Mouse (Mus musculus) spleen, adult 18-20 months (tissue): ENCODE results near the gene Ccnf.

Experiments used
- DNase-seq, 2 experiments: peaks; one replicate each; pipeline ENCODE4 v3.0.0; 2022; ENCODE audit warnings: mixed read lengths in 2 of 2

Gene Ccnf

GRCm38 (mm10) chr17:24251320-24252069 is at the start of gene Ccnf:
Gene Ccnf, minus strand, starts transcription at chr17:24251484.
- peak; percentile 93 for DNase-seq

GRCm38 (mm10) chr17:24300651-24301050 is 49.4 kb upstream of the Ccnf start:
- no peak for DNase-seq

DNA sequence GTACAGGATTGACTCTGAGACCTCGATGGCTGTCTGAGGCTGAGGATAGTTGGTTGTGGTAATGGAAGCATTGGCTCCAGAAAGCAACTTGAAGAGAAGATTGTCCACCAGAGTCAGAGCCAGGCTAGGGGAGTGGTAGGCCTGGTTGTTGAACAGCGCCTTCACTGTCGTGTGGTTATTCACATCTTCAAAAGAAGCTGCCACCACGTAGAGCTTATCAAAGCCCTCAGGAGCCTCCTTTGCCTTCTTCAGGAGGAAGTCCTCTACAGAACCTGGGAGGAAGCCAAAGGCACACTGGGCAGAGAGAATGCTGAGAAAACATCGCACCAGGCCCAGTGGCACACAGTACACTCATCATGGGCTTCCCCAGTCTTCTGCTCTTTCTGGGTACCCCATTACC is 38.1 kb upstream of the Ccnf start:
- DNase-seq, result no peak

- DNase-seq, result no peak
Observed at GRCm38 (mm10) chr17:24288477-24288876, 37.2 kb upstream of the Ccnf start.

DNA sequence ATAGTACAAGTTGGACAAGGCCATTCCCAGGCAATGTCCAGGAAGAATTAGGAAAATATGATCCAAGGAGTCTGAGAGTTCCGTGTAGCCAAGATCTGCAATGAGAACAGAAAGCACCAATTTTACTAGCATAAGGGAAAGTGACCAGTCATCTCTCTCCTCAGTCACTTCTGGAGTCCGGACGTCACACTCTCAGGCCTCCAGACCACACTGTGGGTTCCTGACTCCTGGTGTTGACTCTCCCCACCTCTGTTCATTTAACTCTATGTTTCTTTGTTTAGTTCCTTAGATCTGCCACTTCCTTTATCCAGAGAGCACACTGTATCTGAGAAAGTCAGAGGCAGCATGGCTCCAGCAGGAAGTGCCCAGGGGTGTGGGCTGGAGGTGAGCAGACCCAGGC is 34.4 kb upstream of the Ccnf start:
- no peak for DNase-seq

- DNase-seq, result no peak
Observed at GRCm38 (mm10) chr17:24283266-24283818, 32.1 kb upstream of the Ccnf start.

DNA sequence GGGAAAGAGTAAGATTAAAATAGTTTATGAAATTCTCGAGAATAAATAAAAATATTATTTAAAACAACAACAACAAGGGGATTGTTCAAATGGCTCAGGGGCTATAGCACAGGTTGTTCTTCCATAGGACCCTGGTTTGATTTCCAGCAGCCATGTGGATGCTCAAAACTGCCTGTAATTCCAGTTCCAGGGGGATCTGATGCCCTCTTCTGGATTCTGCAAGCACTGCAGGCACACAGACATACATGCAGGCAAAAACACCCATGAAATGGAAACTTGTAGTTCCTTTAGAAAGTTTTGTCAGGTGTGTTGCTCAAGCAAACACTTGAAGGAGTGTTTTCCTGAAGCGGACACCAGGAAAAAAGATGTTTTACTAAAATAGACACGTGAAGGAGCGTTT is 31.4 kb upstream of the Ccnf start:
- DNase-seq, result no peak

GRCm38 (mm10) chr17:24279907-24280306 is 28.6 kb upstream of the Ccnf start:
- no peak for DNase-seq

GRCm38 (mm10) chr17:24267133-24267532 is 15.8 kb upstream of the Ccnf start:
- no peak for DNase-seq

- DNase-seq, result no peak
Observed at GRCm38 (mm10) chr17:24264766-24265165, 13.5 kb upstream of the Ccnf start.

DNA sequence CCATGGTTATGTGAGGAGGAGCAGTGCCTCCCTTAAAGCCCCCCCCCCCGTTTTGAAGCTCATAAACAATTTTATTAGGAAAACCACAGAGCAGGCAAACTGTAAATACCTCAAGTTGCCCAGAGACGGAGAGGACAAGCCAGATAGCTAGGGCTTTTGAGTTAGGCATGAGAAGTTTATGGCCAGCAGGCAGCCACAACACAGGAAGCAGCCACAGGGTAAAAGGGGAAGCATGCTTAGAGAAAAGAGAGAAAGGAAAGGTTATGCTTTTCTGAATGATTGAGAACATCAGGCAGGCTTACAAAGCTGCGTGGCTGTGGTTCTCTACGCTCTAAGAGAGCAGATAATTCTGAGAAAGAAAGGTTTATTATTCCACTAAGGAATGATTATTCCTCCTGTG is 9.2 kb upstream of the Ccnf start:
- DNase-seq, result no peak

DNA sequence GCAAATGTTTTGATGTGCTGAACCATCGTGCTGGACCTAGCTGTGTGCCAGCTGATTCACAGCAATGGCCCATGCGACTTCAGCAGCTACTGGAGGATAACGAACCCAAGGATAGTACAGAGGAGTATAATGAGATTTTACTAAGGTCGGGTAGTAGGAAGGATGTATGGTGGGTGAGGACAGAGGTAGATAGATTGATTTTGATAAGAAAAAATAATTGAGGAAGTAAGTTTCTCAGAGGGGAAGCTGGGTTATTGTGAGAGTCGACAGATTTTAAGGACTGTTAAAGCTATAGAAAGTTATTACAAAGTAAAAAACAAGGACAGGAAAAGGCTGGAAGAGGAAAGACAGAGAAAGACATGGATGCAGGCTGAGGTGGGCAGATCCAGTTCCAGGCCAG is 8.4 kb upstream of the Ccnf start:
- no peak for DNase-seq

- no peak for DNase-seq
Observed at GRCm38 (mm10) chr17:24258981-24259380, 7.7 kb upstream of the Ccnf start.

DNA sequence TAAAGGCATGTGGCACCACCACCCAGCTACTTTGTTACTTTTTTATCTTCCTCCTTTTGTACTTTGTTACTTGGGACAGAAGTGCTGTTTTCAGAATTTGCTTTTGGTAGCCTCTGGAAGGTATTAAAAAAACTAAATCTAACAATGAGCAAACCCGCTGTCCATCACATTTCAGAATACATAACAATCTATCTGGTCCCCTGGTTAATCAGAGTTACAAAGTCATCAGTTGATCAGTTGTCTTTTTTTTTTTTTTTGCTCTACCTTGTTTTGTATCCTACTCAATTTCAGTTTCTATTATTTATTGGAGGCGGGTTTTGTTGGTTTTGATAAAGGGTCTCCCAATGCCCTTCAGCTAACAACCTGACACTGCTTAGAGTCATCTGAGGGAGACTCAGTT is 1.0 kb upstream of the Ccnf start:
- no peak for DNase-seq

DNA sequence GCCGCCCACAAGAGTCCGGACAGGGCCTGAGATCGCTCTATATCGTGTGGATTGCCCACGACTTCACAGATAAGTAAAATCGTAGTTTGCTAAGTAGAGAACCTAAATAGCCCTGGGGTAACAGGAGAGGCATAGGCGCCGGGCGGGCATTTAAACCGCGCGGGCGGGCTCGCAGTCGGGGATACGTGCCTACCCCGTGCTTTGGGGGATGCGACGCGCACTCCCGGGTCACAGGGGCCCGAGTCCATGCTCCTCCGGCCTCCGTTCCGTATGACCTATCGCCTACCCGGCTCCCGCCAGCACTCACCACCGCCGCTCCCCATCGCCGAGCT is 330 bp downstream of the Ccnf start:
- no peak for DNase-seq

GRCm38 (mm10) chr17:24248641-24249040 is 2.6 kb downstream of the Ccnf start:
- no peak for DNase-seq

GRCm38 (mm10) chr17:24244061-24244460 is 7.2 kb downstream of the Ccnf start:
- no peak for DNase-seq

DNA sequence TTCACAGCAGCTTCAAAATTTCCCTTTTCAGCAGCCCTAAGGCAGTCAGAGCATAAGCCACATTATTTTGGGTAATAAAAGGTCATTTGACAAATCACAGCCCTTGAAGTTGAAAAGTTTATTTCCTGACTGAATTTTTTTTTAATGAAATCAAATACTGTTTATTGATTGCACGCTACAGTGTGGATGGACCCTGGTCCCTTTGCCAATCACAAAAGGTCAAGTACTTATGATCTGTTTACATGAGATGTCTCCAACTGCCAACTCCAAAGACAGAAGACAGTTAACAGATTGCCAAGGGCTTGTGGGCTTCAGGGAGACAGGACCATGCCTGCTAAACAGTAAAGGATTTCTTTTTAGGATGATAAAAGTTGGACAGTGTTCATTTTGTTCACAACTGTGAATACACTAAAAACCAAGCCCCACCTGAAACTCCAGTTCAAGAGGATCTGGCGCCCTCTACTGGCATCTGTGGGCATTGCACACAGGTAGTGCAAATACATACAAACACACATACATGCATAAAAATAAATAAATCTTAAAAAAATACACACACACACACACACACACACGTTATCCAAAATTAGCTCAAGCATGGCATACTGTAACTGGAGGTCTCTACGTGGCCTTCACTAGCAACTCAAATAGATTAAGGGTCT is 7.8 kb downstream of the Ccnf start:
- peak in 1 of 2 experiments; percentile 34 for DNase-seq

- no peak for DNase-seq
Observed at GRCm38 (mm10) chr17:24236921-24237320, 14.4 kb downstream of the Ccnf start.

GRCm38 (mm10) chr17:24236479-24236878 is 14.8 kb downstream of the Ccnf start:
- no peak for DNase-seq

DNA sequence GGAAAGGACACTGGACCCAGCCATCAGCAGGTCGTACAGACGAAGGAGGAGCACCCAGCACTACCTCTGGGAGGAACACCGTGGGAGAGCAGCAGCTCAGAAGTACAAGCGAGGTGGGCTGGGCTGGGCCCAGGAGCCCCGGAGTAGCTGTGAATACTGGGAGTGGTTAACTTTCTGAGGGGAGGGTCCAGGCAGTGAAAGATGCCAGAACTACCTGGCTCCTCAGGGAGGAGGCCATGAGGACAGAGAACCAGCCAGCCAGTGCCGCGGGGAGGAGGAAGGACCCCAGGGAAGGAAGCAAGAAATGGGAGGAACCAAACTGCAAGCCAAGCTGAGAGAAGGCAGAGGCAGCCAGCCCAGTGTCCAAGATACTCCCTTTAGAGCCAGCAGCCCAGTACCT is 23.3 kb downstream of the Ccnf start:
- no peak for DNase-seq

DNA sequence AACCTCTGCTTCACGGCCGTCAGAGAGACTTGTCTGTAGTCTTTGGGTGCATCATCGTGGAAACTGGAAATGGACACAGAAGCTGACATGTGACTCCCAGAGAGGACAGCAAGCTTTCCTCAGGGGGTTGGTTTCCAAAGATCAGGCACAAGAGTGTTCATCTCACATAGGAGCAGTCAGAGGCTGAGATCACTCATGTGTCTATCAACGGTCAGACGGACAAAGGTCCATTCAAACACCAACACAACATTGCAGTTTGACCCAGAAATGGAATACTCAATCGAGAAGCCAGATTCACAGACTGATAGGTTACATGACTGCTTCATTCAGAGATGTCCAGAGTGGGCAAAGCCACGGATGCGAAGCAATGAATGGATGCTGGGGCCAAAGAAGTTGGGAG is 24.6 kb downstream of the Ccnf start:
- no peak for DNase-seq

DNA sequence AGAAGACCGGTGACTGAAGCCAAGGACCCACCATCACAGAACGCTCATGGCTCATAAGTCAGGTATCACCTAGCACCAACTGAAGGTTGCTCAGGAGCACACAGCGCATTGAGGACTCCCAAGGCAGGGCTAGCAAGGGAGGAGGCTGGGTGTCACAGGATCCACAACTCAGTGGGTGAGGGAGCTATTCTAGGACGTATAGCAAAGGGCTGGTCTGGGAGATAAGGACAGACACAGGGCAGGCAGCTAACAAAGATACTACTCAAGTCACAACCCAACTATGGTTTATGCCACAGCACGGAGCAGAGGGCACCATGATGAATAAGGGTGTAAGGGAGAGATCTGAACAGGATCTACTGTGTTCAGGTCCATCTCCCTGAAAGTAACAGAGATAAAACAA is 25.4 kb downstream of the Ccnf start:
- DNase-seq, result no peak

- no peak for DNase-seq
Observed at GRCm38 (mm10) chr17:24224741-24225140, 26.5 kb downstream of the Ccnf start.

DNA sequence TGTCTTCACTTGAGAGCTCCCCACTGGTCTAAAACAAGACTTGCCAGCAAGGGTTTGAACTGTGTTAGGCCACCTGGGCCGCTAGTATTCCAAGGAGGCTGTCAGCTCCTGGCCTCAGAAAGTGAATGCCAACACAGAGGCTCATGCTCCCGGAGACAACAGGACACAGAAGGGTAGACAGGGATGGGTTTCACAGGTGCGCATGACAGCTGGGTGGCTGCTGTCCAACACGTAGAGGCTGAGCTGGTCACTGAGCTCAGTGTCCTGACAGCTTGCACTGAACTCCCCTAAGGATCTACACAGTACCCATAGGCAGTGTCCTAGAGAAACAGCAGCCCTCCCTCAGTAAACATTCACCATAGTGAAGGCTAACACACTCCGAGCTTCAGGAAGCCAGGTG is 27.8 kb downstream of the Ccnf start:
- no peak for DNase-seq
